Mouse (Mus musculus): ENCODE results near the gene Socs4. TPM values are rescaled to one million over a fixed set of nuclear protein-coding genes. Genes with fewer than 3 reads are reported as not detected.
A peak's percentile ranks its signal among the peaks of the same experiment; 100 is the strongest.

The Socs4 gene
- 5.7 and 7.0 TPM in 2 replicates for polyA plus RNA-seq (2014; fragmentation: Nextera tagmentation; extraction: Ambion mirVana)

GRCm38 (mm10) chr14:47276637-47277393 is at the start of gene Socs4, which contains the start of gene Wdhd1:
Socs4 (plus strand) TSS chr14:47276931.
Wdhd1 (minus strand) TSS chr14:47276857.
- 0% methylated on average over 70 of the region's 77 CpGs for WGBS

GRCm38 (mm10) chr14:47229796-47230376 is 46.8 kb upstream of the Socs4 start:
- 82% methylated on average over 11 of the region's 11 CpGs for WGBS
- no peaks in the 10 kb centered on the region for H3K4me1 ChIP-seq (ENCODE audit: control insufficient read depth, insufficient read depth, low read length)
- no peaks in the 10 kb centered on the region for H3K36me3 ChIP-seq (ENCODE audit: control insufficient read depth, insufficient read depth, low read length)
- H3K9ac ChIP-seq (ENCODE audit: low read depth, low read length), result no peak overlapping the region
- H3K4me2 ChIP-seq (replicated peaks; ENCODE audit: low read depth, low read length), result no peak overlapping the region
- no peak overlapping the region for H3K27ac ChIP-seq (ENCODE audit: low read depth, low read length)
- no peak for ATAC-seq (ENCODE audit: low FRiP score, low TSS enrichment)
- peaks cover under 1% of the 10 kb centered on the region; the same call in 1 of the 2 replicates for H3K9me3 ChIP-seq (ENCODE audit: control insufficient read depth, low read length)
- no peak overlapping the region for H3K4me3 ChIP-seq (ENCODE audit: low read length)
- H3K27me3 ChIP-seq (ENCODE audit: control insufficient read depth, insufficient read depth, low read length), result no peaks in the 10 kb centered on the region

More at GRCm38 (mm10) chr14:47276637-47277393, at the start of gene Socs4, which contains the start of gene Wdhd1:
- peak within 1 kb of the TSS; percentile 69 for H3K4me2 ChIP-seq (replicated peaks; ENCODE audit: low read depth, low read length)
- H3K27me3 ChIP-seq (ENCODE audit: control insufficient read depth, insufficient read depth, low read length), result no peaks in the 10 kb centered on the region
- ATAC-seq (ENCODE audit: low FRiP score, low TSS enrichment), result peak; percentile 97
- H3K9ac ChIP-seq (ENCODE audit: low read depth, low read length), result peak within 1 kb of the TSS; percentile 91
- peak within 1 kb of the TSS; percentile 97 for H3K27ac ChIP-seq (ENCODE audit: low read depth, low read length)
- peaks cover 13% of the 10 kb centered on the region for H3K4me1 ChIP-seq (ENCODE audit: control insufficient read depth, insufficient read depth, low read length)
- peak within 1 kb of the TSS; percentile 81 for H3K4me3 ChIP-seq (ENCODE audit: low read length)
- peaks cover 15% of the 10 kb centered on the region for H3K36me3 ChIP-seq (ENCODE audit: control insufficient read depth, insufficient read depth, low read length)
- H3K9me3 ChIP-seq (ENCODE audit: control insufficient read depth, low read length), result no peaks in the 10 kb centered on the region

GRCm38 (mm10) chr14:47233602-47234001 is 43.1 kb upstream of the Socs4 start:
- Histone ChIP-seq H3K4me1 (ENCODE audit: control insufficient read depth, insufficient read depth, low read length) (no peaks in the 10 kb centered on the region), H3K9ac (ENCODE audit: low read depth, low read length) (no peak overlapping the region), H3K9me3 (ENCODE audit: control insufficient read depth, low read length) (no peaks in the 10 kb centered on the region; the same call in 1 of the 2 replicates), H3K27me3 (ENCODE audit: control insufficient read depth, insufficient read depth, low read length) (no peaks in the 10 kb centered on the region), H3K27ac (ENCODE audit: low read depth, low read length) (no peak overlapping the region), H3K4me3 (ENCODE audit: low read length) (no peak overlapping the region), H3K36me3 (ENCODE audit: control insufficient read depth, insufficient read depth, low read length) (no peaks in the 10 kb centered on the region), H3K4me2 (replicated peaks; ENCODE audit: low read depth, low read length) (no peak overlapping the region)
- 85% methylated on average over 2 of the region's 2 CpGs for WGBS
- ATAC-seq (ENCODE audit: low FRiP score, low TSS enrichment), result no peak

- 88% methylated on average over 3 of the region's 3 CpGs for WGBS
- no peaks in the 10 kb centered on the region for H3K27me3 ChIP-seq (ENCODE audit: control insufficient read depth, insufficient read depth, low read length)
- no peak for ATAC-seq (ENCODE audit: low FRiP score, low TSS enrichment)
- H3K4me2 ChIP-seq (replicated peaks; ENCODE audit: low read depth, low read length), result no peak overlapping the region
- no peaks in the 10 kb centered on the region for H3K36me3 ChIP-seq (ENCODE audit: control insufficient read depth, insufficient read depth, low read length)
- no peaks in the 10 kb centered on the region; the same call in 1 of the 2 replicates for H3K9me3 ChIP-seq (ENCODE audit: control insufficient read depth, low read length)
- no peak overlapping the region for H3K9ac ChIP-seq (ENCODE audit: low read depth, low read length)
- no peak overlapping the region for H3K4me3 ChIP-seq (ENCODE audit: low read length)
- H3K4me1 ChIP-seq (ENCODE audit: control insufficient read depth, insufficient read depth, low read length), result no peaks in the 10 kb centered on the region
- H3K27ac ChIP-seq (ENCODE audit: low read depth, low read length), result no peak overlapping the region
These were observed 42.7 kb upstream of the Socs4 start for GRCm38 (mm10) chr14:47234032-47234431.

- no peak overlapping the region for H3K9ac ChIP-seq (ENCODE audit: low read depth, low read length)
- H3K27me3 ChIP-seq (ENCODE audit: control insufficient read depth, insufficient read depth, low read length), result no peaks in the 10 kb centered on the region
- WGBS, result 71% methylated on average over 5 of the region's 5 CpGs
- H3K4me1 ChIP-seq (ENCODE audit: control insufficient read depth, insufficient read depth, low read length), result no peaks in the 10 kb centered on the region
- H3K36me3 ChIP-seq (ENCODE audit: control insufficient read depth, insufficient read depth, low read length), result no peaks in the 10 kb centered on the region; the same call in 1 of the 2 replicates
- no peak for ATAC-seq (ENCODE audit: low FRiP score, low TSS enrichment)
- H3K4me2 ChIP-seq (replicated peaks; ENCODE audit: low read depth, low read length), result no peak overlapping the region
- H3K27ac ChIP-seq (ENCODE audit: low read depth, low read length), result no peak overlapping the region
- no peaks in the 10 kb centered on the region; the same call in 1 of the 2 replicates for H3K9me3 ChIP-seq (ENCODE audit: control insufficient read depth, low read length)
- no peak overlapping the region for H3K4me3 ChIP-seq (ENCODE audit: low read length)
These were observed 42.0 kb upstream of the Socs4 start for GRCm38 (mm10) chr14:47234526-47235250.

GRCm38 (mm10) chr14:47236491-47236890 is 40.2 kb upstream of the Socs4 start:
- H3K4me3 ChIP-seq (ENCODE audit: low read length), result no peak overlapping the region
- no peak overlapping the region for H3K27ac ChIP-seq (ENCODE audit: low read depth, low read length)
- H3K9ac ChIP-seq (ENCODE audit: low read depth, low read length), result no peak overlapping the region
- no peaks in the 10 kb centered on the region for H3K27me3 ChIP-seq (ENCODE audit: control insufficient read depth, insufficient read depth, low read length)
- H3K4me1 ChIP-seq (ENCODE audit: control insufficient read depth, insufficient read depth, low read length), result no peaks in the 10 kb centered on the region
- no peak overlapping the region for H3K4me2 ChIP-seq (replicated peaks; ENCODE audit: low read depth, low read length)
- WGBS, result 89% methylated on average over 7 of the region's 7 CpGs
- ATAC-seq (ENCODE audit: low FRiP score, low TSS enrichment), result no peak
- peaks cover 9% of the 10 kb centered on the region for H3K36me3 ChIP-seq (ENCODE audit: control insufficient read depth, insufficient read depth, low read length)
- H3K9me3 ChIP-seq (ENCODE audit: control insufficient read depth, low read length), result no peaks in the 10 kb centered on the region; the same call in 1 of the 2 replicates

- H3K27me3 ChIP-seq (ENCODE audit: control insufficient read depth, insufficient read depth, low read length), result no peaks in the 10 kb centered on the region
These were observed 39.4 kb upstream of the Socs4 start for GRCm38 (mm10) chr14:47237286-47237685.

GRCm38 (mm10) chr14:47240600-47240999 is 36.1 kb upstream of the Socs4 start:
- Histone ChIP-seq H3K4me3 (ENCODE audit: low read length) (no peak overlapping the region), H3K4me1 (ENCODE audit: control insufficient read depth, insufficient read depth, low read length) (no peaks in the 10 kb centered on the region), H3K4me2 (replicated peaks; ENCODE audit: low read depth, low read length) (no peak overlapping the region), H3K27ac (ENCODE audit: low read depth, low read length) (no peak overlapping the region), H3K36me3 (ENCODE audit: control insufficient read depth, insufficient read depth, low read length) (peaks cover 34% of the 10 kb centered on the region), H3K27me3 (ENCODE audit: control insufficient read depth, insufficient read depth, low read length) (no peaks in the 10 kb centered on the region), H3K9ac (ENCODE audit: low read depth, low read length) (no peak overlapping the region), H3K9me3 (ENCODE audit: control insufficient read depth, low read length) (no peaks in the 10 kb centered on the region; the same call in 1 of the 2 replicates)
- 96% methylated on average over 1 of the region's 1 CpGs for WGBS
- no peak for ATAC-seq (ENCODE audit: low FRiP score, low TSS enrichment)

More at GRCm38 (mm10) chr14:47237286-47237685, 39.4 kb upstream of the Socs4 start:
- Histone ChIP-seq H3K9me3 (ENCODE audit: control insufficient read depth, low read length) (no peaks in the 10 kb centered on the region; the same call in 1 of the 2 replicates), H3K36me3 (ENCODE audit: control insufficient read depth, insufficient read depth, low read length) (peaks cover 12% of the 10 kb centered on the region), H3K4me1 (ENCODE audit: control insufficient read depth, insufficient read depth, low read length) (no peaks in the 10 kb centered on the region), H3K4me3 (ENCODE audit: low read length) (no peak overlapping the region), H3K4me2 (replicated peaks; ENCODE audit: low read depth, low read length) (no peak overlapping the region), H3K27ac (ENCODE audit: low read depth, low read length) (no peak overlapping the region), H3K9ac (ENCODE audit: low read depth, low read length) (no peak overlapping the region)
- 87% methylated on average over 4 of the region's 4 CpGs for WGBS
- ATAC-seq (ENCODE audit: low FRiP score, low TSS enrichment), result no peak

All from kidney, embryonic 14.5 days (tissue).